Mouse (Mus musculus): ENCODE measurements around the gene Cacnb4. TPM values are rescaled to one million over a fixed set of nuclear protein-coding genes. Genes with fewer than 3 reads are reported as not detected.

The Cacnb4 gene
- polyA plus RNA-seq, 1 experiment from 2014 or later = 1.5 TPM

GRCm38 (mm10) chr2:52572221-52572620, 104.4 kb downstream of the Cacnb4 start:
- no peak for DNase-seq (ENCODE audit: low spot score)
- no peak for TF ChIP-seq CTCF (IDR thresholded peaks at IDR 0.05)
- TF ChIP-seq EP300 (IDR thresholded peaks at IDR 0.05) = no peak
- Histone ChIP-seq H3K27me3 (replicated peaks; ENCODE audit: insufficient read depth, low read length) (no peaks in the 10 kb centered on the region), H3K4me1 (ENCODE audit: insufficient read depth, low read depth, low read length) (peaks cover 4% of the 10 kb centered on the region; the same call in 1 of the 2 replicates), H3K4me2 (replicated peaks; ENCODE audit: low read depth, low read length) (no peak overlapping the region), H3K9me3 (ENCODE audit: low read length) (no peaks in the 10 kb centered on the region), H3K36me3 (ENCODE audit: insufficient read depth, low read length) (no peaks in the 10 kb centered on the region), H3K9ac (replicated peaks; ENCODE audit: low read depth) (no peak overlapping the region), H3K4me3 (ENCODE audit: low read depth, low read length) (no peak overlapping the region), H3K27ac (ENCODE audit: low read length) (no peak overlapping the region)
- no peak for ATAC-seq
- 84% methylated on average over 6 of the region's 6 CpGs for WGBS

- ATAC-seq (no peak), DNase-seq (ENCODE audit: low spot score) (no peak)
- WGBS = 43% methylated on average over 13 of the region's 13 CpGs
- Histone ChIP-seq H3K9ac (replicated peaks; ENCODE audit: low read depth) (no peak overlapping the region), H3K36me3 (ENCODE audit: insufficient read depth, low read length) (no peaks in the 10 kb centered on the region), H3K27me3 (replicated peaks; ENCODE audit: insufficient read depth, low read length) (no peaks in the 10 kb centered on the region), H3K9me3 (ENCODE audit: low read length) (no peaks in the 10 kb centered on the region), H3K4me3 (ENCODE audit: low read depth, low read length) (no peak overlapping the region), H3K27ac (ENCODE audit: low read length) (no peak overlapping the region), H3K4me2 (replicated peaks; ENCODE audit: low read depth, low read length) (no peak overlapping the region), H3K4me1 (ENCODE audit: insufficient read depth, low read depth, low read length) (peaks cover 4% of the 10 kb centered on the region; the same call in 1 of the 2 replicates)
- TF ChIP-seq EP300 (IDR thresholded peaks at IDR 0.05) = no peak
- no peak for TF ChIP-seq CTCF (IDR thresholded peaks at IDR 0.05)
Observed at GRCm38 (mm10) chr2:52571339-52571968, 105.2 kb downstream of the Cacnb4 start.

- H3K9ac ChIP-seq (replicated peaks; ENCODE audit: low read depth) = no peak overlapping the region
- ATAC-seq (no peak), DNase-seq (ENCODE audit: low spot score) (no peak)
- no peaks in the 10 kb centered on the region for H3K27me3 ChIP-seq (replicated peaks; ENCODE audit: insufficient read depth, low read length)
- TF ChIP-seq EP300 (IDR thresholded peaks at IDR 0.05) (no peak), CTCF (IDR thresholded peaks at IDR 0.05) (no peak)
- WGBS = 60% methylated on average over 5 of the region's 5 CpGs
- peaks cover 4% of the 10 kb centered on the region; the same call in 1 of the 2 replicates for H3K4me1 ChIP-seq (ENCODE audit: insufficient read depth, low read depth, low read length)
- H3K4me2 ChIP-seq (replicated peaks; ENCODE audit: low read depth, low read length) = no peak overlapping the region
- H3K9me3 ChIP-seq (ENCODE audit: low read length) = no peaks in the 10 kb centered on the region
- no peak overlapping the region for H3K27ac ChIP-seq (ENCODE audit: low read length)
- H3K4me3 ChIP-seq (ENCODE audit: low read depth, low read length) = no peak overlapping the region
- H3K36me3 ChIP-seq (ENCODE audit: insufficient read depth, low read length) = no peaks in the 10 kb centered on the region
Observed at GRCm38 (mm10) chr2:52570781-52571180, 105.8 kb downstream of the Cacnb4 start.

GRCm38 (mm10) chr2:52570171-52570570, 106.5 kb downstream of the Cacnb4 start:
- no peak for DNase-seq (ENCODE audit: low spot score)
- H3K4me3 ChIP-seq (ENCODE audit: low read depth, low read length) = no peak overlapping the region
- TF ChIP-seq CTCF (IDR thresholded peaks at IDR 0.05) (no peak), EP300 (IDR thresholded peaks at IDR 0.05) (no peak)
- H3K36me3 ChIP-seq (ENCODE audit: insufficient read depth, low read length) = no peaks in the 10 kb centered on the region
- H3K4me1 ChIP-seq (ENCODE audit: insufficient read depth, low read depth, low read length) = peaks cover 4% of the 10 kb centered on the region; the same call in 1 of the 2 replicates
- no peak overlapping the region for H3K9ac ChIP-seq (replicated peaks; ENCODE audit: low read depth)
- H3K4me2 ChIP-seq (replicated peaks; ENCODE audit: low read depth, low read length) = no peak overlapping the region
- no peak for ATAC-seq
- H3K9me3 ChIP-seq (ENCODE audit: low read length) = no peaks in the 10 kb centered on the region
- 53% methylated on average over 11 of the region's 11 CpGs for WGBS
- H3K27me3 ChIP-seq (replicated peaks; ENCODE audit: insufficient read depth, low read length) = no peaks in the 10 kb centered on the region
- no peak overlapping the region for H3K27ac ChIP-seq (ENCODE audit: low read length)

GRCm38 (mm10) chr2:52568131-52568530, 108.5 kb downstream of the Cacnb4 start:
- no peak overlapping the region for H3K4me2 ChIP-seq (replicated peaks; ENCODE audit: low read depth, low read length)
- TF ChIP-seq CTCF (IDR thresholded peaks at IDR 0.05) (no peak), EP300 (IDR thresholded peaks at IDR 0.05) (no peak)
- ATAC-seq (no peak), DNase-seq (ENCODE audit: low spot score) (no peak)
- no peak overlapping the region for H3K4me3 ChIP-seq (ENCODE audit: low read depth, low read length)
- H3K9me3 ChIP-seq (ENCODE audit: low read length) = no peaks in the 10 kb centered on the region
- 57% methylated on average over 3 of the region's 3 CpGs for WGBS
- no peak overlapping the region for H3K9ac ChIP-seq (replicated peaks; ENCODE audit: low read depth)
- no peak overlapping the region for H3K27ac ChIP-seq (ENCODE audit: low read length)
- peaks cover 4% of the 10 kb centered on the region; the same call in 1 of the 2 replicates for H3K4me1 ChIP-seq (ENCODE audit: insufficient read depth, low read depth, low read length)
- H3K36me3 ChIP-seq (ENCODE audit: insufficient read depth, low read length) = no peaks in the 10 kb centered on the region
- H3K27me3 ChIP-seq (replicated peaks; ENCODE audit: insufficient read depth, low read length) = no peaks in the 10 kb centered on the region

GRCm38 (mm10) chr2:52567421-52567820, 109.2 kb downstream of the Cacnb4 start:
- ATAC-seq (no peak), DNase-seq (ENCODE audit: low spot score) (no peak)
- Histone ChIP-seq H3K9me3 (ENCODE audit: low read length) (no peaks in the 10 kb centered on the region), H3K4me2 (replicated peaks; ENCODE audit: low read depth, low read length) (no peak overlapping the region), H3K4me3 (ENCODE audit: low read depth, low read length) (no peak overlapping the region), H3K27ac (ENCODE audit: low read length) (no peak overlapping the region), H3K4me1 (ENCODE audit: insufficient read depth, low read depth, low read length) (peaks cover 4% of the 10 kb centered on the region; the same call in 1 of the 2 replicates), H3K9ac (replicated peaks; ENCODE audit: low read depth) (no peak overlapping the region), H3K27me3 (replicated peaks; ENCODE audit: insufficient read depth, low read length) (no peaks in the 10 kb centered on the region), H3K36me3 (ENCODE audit: insufficient read depth, low read length) (no peaks in the 10 kb centered on the region)
- 76% methylated on average over 3 of the region's 3 CpGs for WGBS
- no peak for TF ChIP-seq EP300 (IDR thresholded peaks at IDR 0.05)
- no peak for TF ChIP-seq CTCF (IDR thresholded peaks at IDR 0.05)

Measured in lung, postnatal 0 days (tissue).